Mouse (Mus musculus) testis, postnatal 10 days (tissue): ENCODE data around the gene Pi4k2a.

Experiments
- DNase-seq: peaks from one replicate; pipeline ENCODE4 v3.0.0; 2021; ENCODE audit warnings: low spot score

Gene Pi4k2a

GRCm38 (mm10) chr19:42089748-42090595 lies at the start of gene Pi4k2a:
Pi4k2a (plus strand) TSS chr19:42090470.
- peak; percentile 98 for DNase-seq

GRCm38 (mm10) chr19:42043988-42044387 lies 46.3 kb upstream of the Pi4k2a start:
- DNase-seq = no peak

- peak; percentile 86 for DNase-seq
Measured at GRCm38 (mm10) chr19:42045269-42046102, 44.8 kb upstream of the Pi4k2a start, which contains the start of gene Hoga1. Hoga1 (plus strand) TSS chr19:42045610.

- no peak for DNase-seq
Measured at GRCm38 (mm10) chr19:42050251-42050650, 40.0 kb upstream of the Pi4k2a start.

GRCm38 (mm10) chr19:42051351-42051750 lies 38.9 kb upstream of the Pi4k2a start:
- DNase-seq = no peak

- no peak for DNase-seq
Measured at GRCm38 (mm10) chr19:42051948-42052347, 38.3 kb upstream of the Pi4k2a start, which contains the start of gene 4933411K16Rik. 4933411K16Rik (plus strand) TSS chr19:42052248.

- DNase-seq = peak; percentile 70
Measured at GRCm38 (mm10) chr19:42054255-42054654, 36.0 kb upstream of the Pi4k2a start.

GRCm38 (mm10) chr19:42055881-42056280 lies 34.4 kb upstream of the Pi4k2a start:
- DNase-seq = no peak

- no peak for DNase-seq
Measured at GRCm38 (mm10) chr19:42056719-42057409, 33.4 kb upstream of the Pi4k2a start.

GRCm38 (mm10) chr19:42058426-42058825 lies 31.8 kb upstream of the Pi4k2a start:
- DNase-seq = no peak

GRCm38 (mm10) chr19:42061443-42061842 lies 28.8 kb upstream of the Pi4k2a start:
- no peak for DNase-seq

GRCm38 (mm10) chr19:42068441-42069240 lies 21.6 kb upstream of the Pi4k2a start:
- no peak for DNase-seq

- no peak for DNase-seq
Measured at GRCm38 (mm10) chr19:42069241-42069525, 21.1 kb upstream of the Pi4k2a start.

- DNase-seq = no peak
Measured at GRCm38 (mm10) chr19:42071221-42071620, 19.0 kb upstream of the Pi4k2a start.

GRCm38 (mm10) chr19:42071886-42072608 lies 18.2 kb upstream of the Pi4k2a start:
- no peak for DNase-seq

GRCm38 (mm10) chr19:42072802-42073201 lies 17.5 kb upstream of the Pi4k2a start:
- DNase-seq = no peak

GRCm38 (mm10) chr19:42075051-42075450 lies 15.2 kb upstream of the Pi4k2a start:
- DNase-seq = no peak

GRCm38 (mm10) chr19:42075992-42076391 lies 14.3 kb upstream of the Pi4k2a start:
- no peak for DNase-seq

- DNase-seq = no peak
Measured at GRCm38 (mm10) chr19:42078566-42078965, 11.7 kb upstream of the Pi4k2a start.

GRCm38 (mm10) chr19:42079006-42079405 lies 11.3 kb upstream of the Pi4k2a start:
- no peak for DNase-seq

- no peak for DNase-seq
Measured at GRCm38 (mm10) chr19:42079950-42080349, 10.3 kb upstream of the Pi4k2a start.
